Mouse (Mus musculus) erythroblast, embryonic 14.5 days (primary cell): Measurements from ENCODE around the gene Adamts4. TPM values are rescaled to one million over a fixed set of nuclear protein-coding genes. Genes with fewer than 3 reads are reported as not detected.

Experiments used
- H3K27me3 ChIP-seq: 2 replicates; pipeline ENCODE4 v1.6.1; 2012; ENCODE audit warnings: inconsistent platforms; ENCODE audit not compliant: control insufficient read depth
- H3K36me3 ChIP-seq: 2 replicates; pipeline ENCODE4 v1.6.1; 2012; ENCODE audit warnings: mild to moderate bottlenecking, inconsistent platforms; ENCODE audit not compliant: control insufficient read depth
- H3K4me1 ChIP-seq: 2 replicates; pipeline ENCODE4 v1.6.1; 2012; ENCODE audit warnings: inconsistent platforms; ENCODE audit not compliant: control insufficient read depth
- H3K4me3 ChIP-seq: replicated peaks from 2 replicates; pipeline ENCODE3; 2012; ENCODE audit warnings: moderate library complexity, mild to moderate bottlenecking, inconsistent platforms
- H3K9me3 ChIP-seq: 2 replicates; pipeline ENCODE4 v1.6.1; 2012; ENCODE audit warnings: low read length, inconsistent platforms, mixed read lengths; ENCODE audit not compliant: control insufficient read depth
- GATA1 ChIP-seq: IDR thresholded peaks from 2 replicates; pipeline ENCODE4 v1.6.1; 2012; ENCODE audit warnings: low read length, inconsistent platforms, mixed read lengths
- TAL1 ChIP-seq: IDR thresholded peaks from 3 replicates; pipeline ENCODE4 v1.6.1; 2012; ENCODE audit warnings: low read length, inconsistent platforms, mixed read lengths
- polyA plus RNA-seq: library from polyadenylated mRNA; stranded (reverse); fragments of >175 nt; gene quantifications from 2 replicates; pipeline ENCODE4 v1.2.3, GENCODE M21; 2012

Adamts4 gene
- polyA plus RNA-seq = not detected in 2 replicates

DNA sequence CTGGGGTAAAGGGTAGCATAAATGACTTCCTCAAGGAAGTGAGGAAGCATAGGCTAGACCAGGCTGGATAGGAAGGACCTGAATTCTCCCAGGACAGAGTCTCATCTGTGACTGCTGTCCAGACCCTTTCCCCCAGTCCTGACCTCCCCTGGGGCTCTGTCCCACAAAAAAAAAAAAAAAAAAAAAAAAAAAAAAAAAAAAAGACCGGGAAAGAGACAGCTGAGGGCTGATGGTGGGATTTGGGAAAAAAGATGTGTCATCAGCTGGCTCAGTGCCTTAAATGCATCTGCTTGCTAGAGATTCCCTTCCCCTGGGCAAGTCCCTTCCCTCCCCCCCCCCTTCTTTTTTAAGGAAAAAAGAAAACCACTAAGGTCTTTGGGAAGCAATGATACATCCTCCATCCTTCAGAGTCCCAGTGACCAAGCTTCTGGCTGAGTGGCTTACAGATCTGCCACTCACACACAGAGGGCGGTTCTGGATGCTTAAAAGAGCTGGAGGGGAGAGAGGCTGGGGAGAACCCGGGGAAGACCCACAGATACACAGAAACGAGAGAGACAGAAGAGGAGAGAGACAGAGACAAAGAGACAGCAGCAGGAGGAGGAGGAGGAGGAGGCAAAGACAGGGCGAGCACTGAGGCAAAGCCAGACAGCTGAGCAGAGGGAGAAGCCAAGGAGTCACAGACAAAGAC lies at the start of gene Adamts4:
Gene Adamts4, plus strand, starts transcription at position 509 of the 688 bp plus-strand sequence.
- H3K4me1 ChIP-seq = peaks cover 34% of the 10 kb centered on the region
- H3K4me3 ChIP-seq = no peak within 1 kb of the TSS
- no peaks in the 10 kb centered on the region for H3K9me3 ChIP-seq
- TF ChIP-seq TAL1 = no peak
- no peak for TF ChIP-seq GATA1
- H3K36me3 ChIP-seq = peaks cover 3% of the 10 kb centered on the region; the same call in 1 of the 2 replicates
- H3K27me3 ChIP-seq = peaks cover 57% of the 10 kb centered on the region

- TF ChIP-seq GATA1 = no peak
- no peak for TF ChIP-seq TAL1
- H3K9me3 ChIP-seq = no peaks in the 10 kb centered on the region
- H3K4me1 ChIP-seq = peaks cover 9% of the 10 kb centered on the region
- H3K36me3 ChIP-seq = no peaks in the 10 kb centered on the region
- peaks cover 26% of the 10 kb centered on the region for H3K27me3 ChIP-seq
- no peak overlapping the region for H3K4me3 ChIP-seq
Observed at GRCm38 (mm10) chr1:171200769-171201168, 49.5 kb upstream of the Adamts4 start.

DNA sequence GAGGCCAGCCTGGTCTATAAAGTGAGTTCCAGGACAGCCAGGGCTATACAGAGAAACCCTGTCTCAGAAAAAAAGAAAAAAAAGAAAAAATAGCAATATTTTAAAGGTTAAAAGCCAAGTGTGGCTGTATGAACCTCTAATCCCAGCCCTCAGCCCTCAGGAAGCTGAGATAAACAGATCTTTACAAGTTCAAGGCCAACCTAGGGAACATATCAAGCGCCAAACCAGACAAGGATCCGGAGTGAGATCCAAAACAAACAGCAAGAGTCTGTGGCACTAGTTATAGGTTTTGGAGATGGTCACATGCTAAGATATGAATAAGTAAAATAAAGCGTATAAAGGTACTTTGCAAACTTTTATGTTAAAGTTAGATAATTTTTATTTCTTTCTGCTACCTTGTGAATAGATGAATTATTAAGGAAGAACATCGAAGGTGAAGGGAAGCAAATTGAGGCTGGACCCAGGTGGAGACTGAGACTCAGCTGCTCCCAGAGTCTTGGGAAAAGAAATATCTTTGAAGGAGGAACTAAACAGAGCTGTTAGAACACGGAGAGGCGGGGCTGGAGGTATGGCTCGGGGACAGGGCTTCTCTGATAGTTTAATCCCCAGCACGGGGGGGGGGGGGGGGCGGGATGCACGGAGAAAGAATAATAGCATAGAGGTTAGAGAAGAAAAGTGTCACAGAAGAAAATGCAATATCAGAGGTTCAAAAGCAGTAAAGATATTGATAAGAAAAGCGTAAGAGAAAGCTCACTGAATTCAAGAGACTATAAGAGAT lies 46.6 kb upstream of the Adamts4 start:
- Histone ChIP-seq H3K4me3 (no peak overlapping the region), H3K36me3 (no peaks in the 10 kb centered on the region)

GRCm38 (mm10) chr1:171204249-171204644 lies 46.0 kb upstream of the Adamts4 start:
- no peaks in the 10 kb centered on the region for H3K36me3 ChIP-seq

More for the DNA sequence above, 46.6 kb upstream of the Adamts4 start:
- Histone ChIP-seq H3K9me3 (peaks cover 4% of the 10 kb centered on the region; the same call in 1 of the 2 replicates), H3K4me1 (peaks cover 16% of the 10 kb centered on the region), H3K27me3 (no peaks in the 10 kb centered on the region; the same call in 1 of the 2 replicates)
- no peak for TF ChIP-seq TAL1
- no peak for TF ChIP-seq GATA1

GRCm38 (mm10) chr1:171205704-171206493 lies 44.3 kb upstream of the Adamts4 start:
- Histone ChIP-seq H3K27me3 (no peaks in the 10 kb centered on the region), H3K4me1 (peaks cover 13% of the 10 kb centered on the region; the same call in 1 of the 2 replicates), H3K4me3 (no peak overlapping the region), H3K36me3 (no peaks in the 10 kb centered on the region), H3K9me3 (peaks cover 4% of the 10 kb centered on the region; the same call in 1 of the 2 replicates)
- no peak for TF ChIP-seq TAL1
- no peak for TF ChIP-seq GATA1

More at GRCm38 (mm10) chr1:171204249-171204644, 46.0 kb upstream of the Adamts4 start:
- Histone ChIP-seq H3K27me3 (no peaks in the 10 kb centered on the region), H3K4me1 (peaks cover 16% of the 10 kb centered on the region), H3K9me3 (peaks cover 4% of the 10 kb centered on the region; the same call in 1 of the 2 replicates), H3K4me3 (no peak overlapping the region)
- TF ChIP-seq GATA1 (no peak), TAL1 (no peak)

- H3K9me3 ChIP-seq = peaks cover 4% of the 10 kb centered on the region; the same call in 1 of the 2 replicates
- no peak overlapping the region for H3K4me3 ChIP-seq
- H3K27me3 ChIP-seq = 0 out of 2 replicates have a peak, but pooled peaks cover 2% of the 10 kb centered on the region
- no peaks in the 10 kb centered on the region for H3K36me3 ChIP-seq
- H3K4me1 ChIP-seq = peaks cover 13% of the 10 kb centered on the region; the same call in 1 of the 2 replicates
- TF ChIP-seq GATA1 (no peak), TAL1 (no peak)
Observed at GRCm38 (mm10) chr1:171209409-171209808, 40.8 kb upstream of the Adamts4 start.

DNA sequence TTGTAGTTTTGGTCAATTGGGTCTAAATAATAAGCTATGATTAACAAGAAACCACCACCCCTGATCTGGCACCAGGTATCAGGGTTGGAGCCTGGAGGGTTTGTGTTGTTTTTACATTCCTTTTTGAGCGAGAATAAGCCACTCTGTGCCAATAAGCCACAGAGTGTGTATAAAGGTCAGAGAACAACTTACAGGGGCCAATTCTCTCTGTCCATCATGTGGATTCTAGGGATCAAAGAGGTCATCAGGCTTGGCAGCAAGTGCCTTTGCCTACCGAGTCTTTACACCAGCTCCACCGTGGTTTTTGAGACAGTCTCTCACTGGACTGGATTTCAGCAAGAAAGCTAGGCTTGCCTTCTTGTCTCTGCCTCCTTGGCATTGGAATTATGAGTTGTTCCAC lies 37.4 kb upstream of the Adamts4 start:
- H3K4me1 ChIP-seq = peaks cover 17% of the 10 kb centered on the region

GRCm38 (mm10) chr1:171213801-171214496 lies 36.3 kb upstream of the Adamts4 start, which contains the start of gene Nr1i3:
Gene Nr1i3, plus strand, starts transcription at chr1:171213970.
- TF ChIP-seq TAL1 (no peak), GATA1 (no peak)
- Histone ChIP-seq H3K36me3 (peaks cover 8% of the 10 kb centered on the region), H3K27me3 (0 out of 2 replicates have a peak, but pooled peaks cover 2% of the 10 kb centered on the region), H3K4me1 (peaks cover 17% of the 10 kb centered on the region), H3K4me3 (no peak within 1 kb of the TSS), H3K9me3 (no peaks in the 10 kb centered on the region)

More for the DNA sequence above, 37.4 kb upstream of the Adamts4 start:
- no peak for TF ChIP-seq GATA1
- TF ChIP-seq TAL1 = no peak
- Histone ChIP-seq H3K4me3 (no peak overlapping the region), H3K9me3 (peaks cover 4% of the 10 kb centered on the region; the same call in 1 of the 2 replicates), H3K36me3 (peaks cover 3% of the 10 kb centered on the region), H3K27me3 (0 out of 2 replicates have a peak, but pooled peaks cover 2% of the 10 kb centered on the region)
